Mouse (Mus musculus): ENCODE results near the gene Slc46a1.

DNA sequence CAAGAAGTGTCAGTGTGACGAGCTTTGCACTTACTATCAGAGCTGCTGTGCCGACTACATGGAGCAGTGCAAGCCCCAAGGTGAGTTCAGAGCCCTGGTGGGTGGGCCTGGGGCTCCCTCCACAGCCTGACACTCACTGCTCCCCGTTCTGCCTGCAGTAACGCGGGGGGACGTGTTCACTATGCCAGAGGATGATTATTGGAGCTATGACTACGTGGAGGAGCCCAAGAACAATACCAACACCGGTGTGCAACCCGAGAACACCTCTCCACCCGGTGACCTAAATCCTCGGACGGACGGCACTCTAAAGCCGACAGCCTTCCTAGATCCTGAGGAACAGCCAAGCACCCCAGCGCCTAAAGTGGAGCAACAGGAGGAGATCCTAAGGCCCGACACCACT lies 34.0 kb downstream of the Slc46a1 start:
- TF ChIP-seq POLR2A (IDR thresholded peaks at IDR 0.05; ENCODE audit: low read depth, low read length) (no peak), CTCF (IDR thresholded peaks at IDR 0.05; ENCODE audit: borderline replicate concordance, insufficient read depth, low read length) (no peak)
